Mouse (Mus musculus): ENCODE results near the gene Lman2l. TPM values are rescaled to one million over a fixed set of nuclear protein-coding genes. Genes with fewer than 3 reads are reported as not detected.

Lman2l gene
- polyA plus RNA-seq, 1 experiment from 2014 or later: 62.9 TPM

- Histone ChIP-seq H3K4me3 (ENCODE audit: low read length) (no peak overlapping the region), H3K36me3 (ENCODE audit: control insufficient read depth, insufficient read depth, low read length) (peaks cover 26% of the 10 kb centered on the region), H3K9me3 (ENCODE audit: control insufficient read depth, low read length) (no peaks in the 10 kb centered on the region), H3K27ac (ENCODE audit: low read depth, low read length) (no peak overlapping the region), H3K4me1 (ENCODE audit: control insufficient read depth, insufficient read depth, low read depth, low read length) (peaks cover 7% of the 10 kb centered on the region), H3K4me2 (ENCODE audit: low read length) (no peak overlapping the region), H3K27me3 (replicated peaks; ENCODE audit: control insufficient read depth, insufficient read depth, low read length) (no peaks in the 10 kb centered on the region), H3K9ac (ENCODE audit: low read depth, low read length) (no peak overlapping the region)
- WGBS: 64% methylated on average over 4 of the region's 4 CpGs
- no peak for ATAC-seq
These were observed 4.0 kb downstream of the Lman2l start for GRCm38 (mm10) chr1:36441101-36441500.

- ATAC-seq: no peak
- Histone ChIP-seq H3K4me3 (ENCODE audit: low read length) (no peak overlapping the region), H3K27ac (ENCODE audit: low read depth, low read length) (no peak overlapping the region), H3K27me3 (replicated peaks; ENCODE audit: control insufficient read depth, insufficient read depth, low read length) (no peaks in the 10 kb centered on the region), H3K36me3 (ENCODE audit: control insufficient read depth, insufficient read depth, low read length) (peaks cover 28% of the 10 kb centered on the region), H3K4me2 (ENCODE audit: low read length) (no peak overlapping the region), H3K9ac (ENCODE audit: low read depth, low read length) (no peak overlapping the region), H3K4me1 (ENCODE audit: control insufficient read depth, insufficient read depth, low read depth, low read length) (no peaks in the 10 kb centered on the region), H3K9me3 (ENCODE audit: control insufficient read depth, low read length) (no peaks in the 10 kb centered on the region)
- WGBS: 91% methylated on average over 3 of the region's 3 CpGs
These were observed 7.8 kb downstream of the Lman2l start for GRCm38 (mm10) chr1:36437223-36437622.

- ATAC-seq: no peak
- Histone ChIP-seq H3K4me1 (ENCODE audit: control insufficient read depth, insufficient read depth, low read depth, low read length) (no peaks in the 10 kb centered on the region), H3K9ac (ENCODE audit: low read depth, low read length) (no peak overlapping the region), H3K4me3 (ENCODE audit: low read length) (no peak overlapping the region), H3K36me3 (ENCODE audit: control insufficient read depth, insufficient read depth, low read length) (peaks cover 32% of the 10 kb centered on the region), H3K27me3 (replicated peaks; ENCODE audit: control insufficient read depth, insufficient read depth, low read length) (no peaks in the 10 kb centered on the region), H3K9me3 (ENCODE audit: control insufficient read depth, low read length) (no peaks in the 10 kb centered on the region), H3K27ac (ENCODE audit: low read depth, low read length) (no peak overlapping the region), H3K4me2 (ENCODE audit: low read length) (no peak overlapping the region)
- 94% methylated on average over 6 of the region's 6 CpGs for WGBS
These were observed 8.6 kb downstream of the Lman2l start for GRCm38 (mm10) chr1:36436515-36436914.

- H3K4me2 ChIP-seq (ENCODE audit: low read length): no peak overlapping the region
- H3K27me3 ChIP-seq (replicated peaks; ENCODE audit: control insufficient read depth, insufficient read depth, low read length): no peaks in the 10 kb centered on the region
- peaks cover 32% of the 10 kb centered on the region for H3K36me3 ChIP-seq (ENCODE audit: control insufficient read depth, insufficient read depth, low read length)
- no peak overlapping the region for H3K4me3 ChIP-seq (ENCODE audit: low read length)
- WGBS: 75% methylated on average over 4 of the region's 4 CpGs
- no peak overlapping the region for H3K27ac ChIP-seq (ENCODE audit: low read depth, low read length)
- H3K9me3 ChIP-seq (ENCODE audit: control insufficient read depth, low read length): no peaks in the 10 kb centered on the region
- H3K4me1 ChIP-seq (ENCODE audit: control insufficient read depth, insufficient read depth, low read depth, low read length): no peaks in the 10 kb centered on the region
- no peak overlapping the region for H3K9ac ChIP-seq (ENCODE audit: low read depth, low read length)
- ATAC-seq: no peak
These were observed 10.0 kb downstream of the Lman2l start for GRCm38 (mm10) chr1:36435071-36435470.

GRCm38 (mm10) chr1:36433616-36434015, 11.5 kb downstream of the Lman2l start:
- Histone ChIP-seq H3K4me2 (ENCODE audit: low read length) (no peak overlapping the region), H3K4me1 (ENCODE audit: control insufficient read depth, insufficient read depth, low read depth, low read length) (no peaks in the 10 kb centered on the region), H3K36me3 (ENCODE audit: control insufficient read depth, insufficient read depth, low read length) (peaks cover 22% of the 10 kb centered on the region), H3K4me3 (ENCODE audit: low read length) (no peak overlapping the region), H3K27me3 (replicated peaks; ENCODE audit: control insufficient read depth, insufficient read depth, low read length) (no peaks in the 10 kb centered on the region), H3K27ac (ENCODE audit: low read depth, low read length) (no peak overlapping the region), H3K9ac (ENCODE audit: low read depth, low read length) (no peak overlapping the region), H3K9me3 (ENCODE audit: control insufficient read depth, low read length) (no peaks in the 10 kb centered on the region)
- 96% methylated on average over 3 of the region's 3 CpGs for WGBS
- no peak for ATAC-seq

GRCm38 (mm10) chr1:36432999-36433398, 12.1 kb downstream of the Lman2l start:
- no peaks in the 10 kb centered on the region for H3K27me3 ChIP-seq (replicated peaks; ENCODE audit: control insufficient read depth, insufficient read depth, low read length)
- H3K4me3 ChIP-seq (ENCODE audit: low read length): no peak overlapping the region
- WGBS: 89% methylated on average over 4 of the region's 4 CpGs
- H3K4me2 ChIP-seq (ENCODE audit: low read length): no peak overlapping the region
- peaks cover 26% of the 10 kb centered on the region for H3K36me3 ChIP-seq (ENCODE audit: control insufficient read depth, insufficient read depth, low read length)
- ATAC-seq: no peak
- no peak overlapping the region for H3K27ac ChIP-seq (ENCODE audit: low read depth, low read length)
- no peaks in the 10 kb centered on the region for H3K4me1 ChIP-seq (ENCODE audit: control insufficient read depth, insufficient read depth, low read depth, low read length)
- no peaks in the 10 kb centered on the region for H3K9me3 ChIP-seq (ENCODE audit: control insufficient read depth, low read length)
- no peak overlapping the region for H3K9ac ChIP-seq (ENCODE audit: low read depth, low read length)

GRCm38 (mm10) chr1:36429511-36429910, 15.6 kb downstream of the Lman2l start:
- WGBS: 94% methylated on average over 2 of the region's 2 CpGs
- Histone ChIP-seq H3K9me3 (ENCODE audit: control insufficient read depth, low read length) (no peaks in the 10 kb centered on the region), H3K36me3 (ENCODE audit: control insufficient read depth, insufficient read depth, low read length) (peaks cover 32% of the 10 kb centered on the region), H3K4me1 (ENCODE audit: control insufficient read depth, insufficient read depth, low read depth, low read length) (no peaks in the 10 kb centered on the region), H3K27me3 (replicated peaks; ENCODE audit: control insufficient read depth, insufficient read depth, low read length) (no peaks in the 10 kb centered on the region), H3K9ac (ENCODE audit: low read depth, low read length) (no peak overlapping the region), H3K4me2 (ENCODE audit: low read length) (no peak overlapping the region), H3K4me3 (ENCODE audit: low read length) (no peak overlapping the region), H3K27ac (ENCODE audit: low read depth, low read length) (no peak overlapping the region)
- ATAC-seq: no peak

GRCm38 (mm10) chr1:36404531-36404930, 40.5 kb downstream of the Lman2l start:
- Histone ChIP-seq H3K9me3 (ENCODE audit: control insufficient read depth, low read length) (no peaks in the 10 kb centered on the region), H3K36me3 (ENCODE audit: control insufficient read depth, insufficient read depth, low read length) (no peaks in the 10 kb centered on the region), H3K4me1 (ENCODE audit: control insufficient read depth, insufficient read depth, low read depth, low read length) (peaks cover 9% of the 10 kb centered on the region), H3K4me2 (ENCODE audit: low read length) (no peak overlapping the region), H3K9ac (ENCODE audit: low read depth, low read length) (no peak overlapping the region), H3K4me3 (ENCODE audit: low read length) (no peak overlapping the region), H3K27me3 (replicated peaks; ENCODE audit: control insufficient read depth, insufficient read depth, low read length) (no peaks in the 10 kb centered on the region), H3K27ac (ENCODE audit: low read depth, low read length) (no peak overlapping the region)
- no peak for ATAC-seq
- WGBS: 95% methylated on average over 6 of the region's 6 CpGs

GRCm38 (mm10) chr1:36401509-36401908, 43.6 kb downstream of the Lman2l start:
- Histone ChIP-seq H3K4me2 (ENCODE audit: low read length) (no peak overlapping the region), H3K36me3 (ENCODE audit: control insufficient read depth, insufficient read depth, low read length) (no peaks in the 10 kb centered on the region), H3K27ac (ENCODE audit: low read depth, low read length) (peak overlapping the region; percentile 56; the same call in 1 of the 2 replicates), H3K4me3 (ENCODE audit: low read length) (no peak overlapping the region), H3K9me3 (ENCODE audit: control insufficient read depth, low read length) (no peaks in the 10 kb centered on the region), H3K27me3 (replicated peaks; ENCODE audit: control insufficient read depth, insufficient read depth, low read length) (no peaks in the 10 kb centered on the region), H3K4me1 (ENCODE audit: control insufficient read depth, insufficient read depth, low read depth, low read length) (peaks cover 9% of the 10 kb centered on the region), H3K9ac (ENCODE audit: low read depth, low read length) (no peak overlapping the region)
- 37% methylated on average over 4 of the region's 4 CpGs for WGBS
- peak; percentile 91 for ATAC-seq

- no peak overlapping the region for H3K9ac ChIP-seq (ENCODE audit: low read depth, low read length)
- ATAC-seq: no peak
- H3K36me3 ChIP-seq (ENCODE audit: control insufficient read depth, insufficient read depth, low read length): no peaks in the 10 kb centered on the region
These were observed 48.0 kb downstream of the Lman2l start for GRCm38 (mm10) chr1:36397041-36397440.

More at GRCm38 (mm10) chr1:36397041-36397440, 48.0 kb downstream of the Lman2l start:
- Histone ChIP-seq H3K4me1 (ENCODE audit: control insufficient read depth, insufficient read depth, low read depth, low read length) (peaks cover 9% of the 10 kb centered on the region), H3K4me3 (ENCODE audit: low read length) (no peak overlapping the region), H3K9me3 (ENCODE audit: control insufficient read depth, low read length) (no peaks in the 10 kb centered on the region), H3K27ac (ENCODE audit: low read depth, low read length) (no peak overlapping the region), H3K27me3 (replicated peaks; ENCODE audit: control insufficient read depth, insufficient read depth, low read length) (no peaks in the 10 kb centered on the region), H3K4me2 (ENCODE audit: low read length) (no peak overlapping the region)
- WGBS: 23% methylated on average over 6 of the region's 6 CpGs
